Mouse (Mus musculus) testis, adult 2 months (tissue): ENCODE measurements around the gene Gm20696.

Experiments used
- CTCF ChIP-seq: fragments of 200-500 bp; IDR thresholded peaks from 2 replicates; pipeline ENCODE4 v1.5.1; 2012; ENCODE audit warnings: low read depth, mild to moderate bottlenecking, inconsistent platforms, low read length, moderate library complexity; ENCODE audit not compliant: control insufficient read depth, insufficient read depth, insufficient replicate concordance
- POLR2A ChIP-seq: fragments of 200-500 bp; IDR thresholded peaks from 2 replicates; pipeline ENCODE4 v1.6.1; 2012; ENCODE audit warnings: low read depth, mild to moderate bottlenecking, inconsistent platforms, low read length, moderate library complexity; ENCODE audit not compliant: control insufficient read depth

GRCm38 (mm10) chr6:99275381-99276296 lies 391.0 kb downstream of the Gm20696 start:
- no peak for TF ChIP-seq POLR2A
- TF ChIP-seq CTCF: no peak
